Mouse (Mus musculus): ENCODE measurements at regions not wholly inside any gene's neighbourhood (a gene's known extent, or its start where the extent isn't known, plus 50 kb on each side); places are given as distances from the start of the nearest gene placed in this dataset.

DNA sequence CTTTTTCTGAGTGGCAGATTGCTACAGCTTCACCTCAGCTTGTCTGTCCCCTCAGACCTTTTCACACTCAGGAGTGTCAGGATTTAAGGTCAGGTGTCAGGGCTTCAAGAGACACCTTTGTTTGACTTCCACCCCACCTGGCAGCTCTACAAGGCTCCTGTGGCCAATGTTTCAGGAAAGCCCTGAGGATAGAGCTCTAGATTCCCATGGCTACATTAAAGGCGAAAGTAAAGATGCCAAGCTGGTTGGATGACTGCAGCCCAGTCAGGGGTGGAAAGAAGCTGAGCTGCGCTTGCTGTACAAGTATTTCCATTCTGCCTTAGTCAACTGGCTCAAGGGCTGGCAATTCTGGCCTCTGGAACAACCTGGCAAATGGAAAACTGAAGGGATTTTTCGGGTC, 198.2 kb downstream of the Snx19 start:
- WGBS: 71% methylated on average over 3 of the region's 3 CpGs
- no peak overlapping the region for H3K27ac ChIP-seq
- no peak for ATAC-seq (replicated peaks; ENCODE audit: low FRiP score, low read depth)

DNA sequence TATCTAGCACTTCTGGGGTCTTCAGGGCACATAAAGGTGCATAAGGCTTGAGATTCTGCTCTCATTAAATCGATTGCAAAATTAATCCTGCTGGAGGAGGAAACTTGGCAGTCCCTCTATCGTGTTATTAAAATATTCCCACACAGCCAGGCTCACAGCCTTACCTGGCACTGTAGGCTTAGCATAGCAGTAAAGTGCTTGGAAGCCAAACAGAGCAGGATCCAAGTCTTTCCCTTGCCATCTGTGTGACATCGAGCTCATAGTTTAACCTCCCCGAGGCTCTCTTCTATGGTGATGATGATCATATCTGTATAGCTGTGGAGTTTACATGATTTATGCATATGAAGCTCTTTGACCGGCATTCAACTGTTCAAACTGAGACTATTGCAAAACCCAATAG, 197.6 kb downstream of the Snx19 start:
- no peak for TF ChIP-seq CTCF (IDR thresholded peaks at IDR 0.05; ENCODE audit: low read depth)
- WGBS: 79% methylated on average over 5 of the region's 5 CpGs
- Histone ChIP-seq H3K36me3 (ENCODE audit: insufficient read depth, low read length) (no peaks in the 10 kb centered on the region), H3K4me2 (ENCODE audit: low read length) (no peak overlapping the region), H3K27ac (no peak overlapping the region), H3K27me3 (ENCODE audit: insufficient read depth, low read length) (no peaks in the 10 kb centered on the region), H3K4me1 (replicated peaks; ENCODE audit: insufficient read depth, low read length) (no peaks in the 10 kb centered on the region), H3K9me3 (replicated peaks; ENCODE audit: low read length) (no peaks in the 10 kb centered on the region), H3K4me3 (replicated peaks; ENCODE audit: low read depth, low read length) (no peak overlapping the region), H3K9ac (ENCODE audit: low read depth, low read length) (no peak overlapping the region)
- DNase-seq (ENCODE audit: low spot score) (no peak), ATAC-seq (replicated peaks; ENCODE audit: low FRiP score, low read depth) (no peak)

More for the DNA sequence above, 198.2 kb downstream of the Snx19 start:
- Histone ChIP-seq H3K4me3 (replicated peaks; ENCODE audit: low read depth, low read length) (no peak overlapping the region), H3K9me3 (replicated peaks; ENCODE audit: low read length) (no peaks in the 10 kb centered on the region), H3K9ac (ENCODE audit: low read depth, low read length) (no peak overlapping the region), H3K4me2 (ENCODE audit: low read length) (no peak overlapping the region), H3K36me3 (ENCODE audit: insufficient read depth, low read length) (no peaks in the 10 kb centered on the region), H3K4me1 (replicated peaks; ENCODE audit: insufficient read depth, low read length) (no peaks in the 10 kb centered on the region), H3K27me3 (ENCODE audit: insufficient read depth, low read length) (no peaks in the 10 kb centered on the region)
- DNase-seq (ENCODE audit: low spot score): no peak
- TF ChIP-seq CTCF (IDR thresholded peaks at IDR 0.05; ENCODE audit: low read depth): no peak

DNA sequence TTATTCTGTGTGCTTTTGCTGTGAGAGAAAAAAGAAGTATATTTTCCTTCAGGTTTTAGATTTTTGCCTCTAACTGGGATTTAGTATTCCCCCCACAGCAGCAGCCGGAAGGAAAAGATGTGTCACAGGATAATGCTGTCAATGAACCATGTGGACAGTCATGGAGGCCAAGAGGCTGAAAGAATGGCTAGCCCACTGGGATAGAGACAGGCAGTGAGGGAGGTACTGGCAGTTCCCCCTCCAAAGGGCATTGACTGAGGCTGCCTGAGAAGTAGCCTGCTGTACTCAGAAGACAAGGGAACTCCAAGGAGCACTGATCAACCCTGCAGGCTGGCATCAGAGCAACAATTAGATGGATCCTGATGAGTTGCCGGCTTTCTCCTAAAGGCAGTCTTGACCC, 192.4 kb downstream of the Snx19 start:
- no peaks in the 10 kb centered on the region for H3K9me3 ChIP-seq (replicated peaks; ENCODE audit: low read length)
- no peak for TF ChIP-seq CTCF (IDR thresholded peaks at IDR 0.05; ENCODE audit: low read depth)
- 85% methylated on average over 2 of the region's 2 CpGs for WGBS
- no peak overlapping the region for H3K4me3 ChIP-seq (replicated peaks; ENCODE audit: low read depth, low read length)
- no peak overlapping the region for H3K27ac ChIP-seq
- DNase-seq (ENCODE audit: low spot score): no peak
- H3K9ac ChIP-seq (ENCODE audit: low read depth, low read length): no peak overlapping the region
- H3K4me1 ChIP-seq (replicated peaks; ENCODE audit: insufficient read depth, low read length): no peaks in the 10 kb centered on the region
- H3K4me2 ChIP-seq (ENCODE audit: low read length): no peak overlapping the region
- no peaks in the 10 kb centered on the region for H3K27me3 ChIP-seq (ENCODE audit: insufficient read depth, low read length)
- ATAC-seq (replicated peaks; ENCODE audit: low FRiP score, low read depth): no peak
- no peaks in the 10 kb centered on the region for H3K36me3 ChIP-seq (ENCODE audit: insufficient read depth, low read length)

DNA sequence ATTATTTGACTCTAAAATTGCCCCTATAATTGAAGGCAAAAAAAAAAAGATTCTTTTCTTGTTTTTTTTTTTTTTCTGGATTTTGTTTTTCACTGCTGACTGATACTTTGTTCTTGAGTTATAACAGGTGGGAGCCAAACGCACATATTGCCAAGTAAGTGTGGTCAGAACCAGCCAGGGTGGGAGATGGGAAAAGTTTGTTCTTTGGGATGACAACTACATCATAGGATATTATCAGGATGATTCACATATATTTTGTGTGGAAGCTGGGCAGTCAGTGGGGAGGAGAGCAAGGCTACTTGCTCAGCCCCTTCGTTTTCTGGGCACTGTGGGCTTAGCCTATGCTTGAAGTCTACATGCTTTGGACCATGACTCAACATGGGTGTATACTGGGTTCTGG, 191.3 kb downstream of the Snx19 start:
- no peaks in the 10 kb centered on the region for H3K36me3 ChIP-seq (ENCODE audit: insufficient read depth, low read length)
- H3K27ac ChIP-seq: no peak overlapping the region
- 75% methylated on average over 2 of the region's 2 CpGs for WGBS
- H3K4me3 ChIP-seq (replicated peaks; ENCODE audit: low read depth, low read length): no peak overlapping the region
- H3K4me1 ChIP-seq (replicated peaks; ENCODE audit: insufficient read depth, low read length): no peaks in the 10 kb centered on the region
- no peaks in the 10 kb centered on the region for H3K27me3 ChIP-seq (ENCODE audit: insufficient read depth, low read length)
- no peak for DNase-seq (ENCODE audit: low spot score)
- TF ChIP-seq CTCF (IDR thresholded peaks at IDR 0.05; ENCODE audit: low read depth): no peak
- H3K9ac ChIP-seq (ENCODE audit: low read depth, low read length): no peak overlapping the region
- no peak overlapping the region for H3K4me2 ChIP-seq (ENCODE audit: low read length)
- ATAC-seq (replicated peaks; ENCODE audit: low FRiP score, low read depth): no peak
- no peaks in the 10 kb centered on the region for H3K9me3 ChIP-seq (replicated peaks; ENCODE audit: low read length)

DNA sequence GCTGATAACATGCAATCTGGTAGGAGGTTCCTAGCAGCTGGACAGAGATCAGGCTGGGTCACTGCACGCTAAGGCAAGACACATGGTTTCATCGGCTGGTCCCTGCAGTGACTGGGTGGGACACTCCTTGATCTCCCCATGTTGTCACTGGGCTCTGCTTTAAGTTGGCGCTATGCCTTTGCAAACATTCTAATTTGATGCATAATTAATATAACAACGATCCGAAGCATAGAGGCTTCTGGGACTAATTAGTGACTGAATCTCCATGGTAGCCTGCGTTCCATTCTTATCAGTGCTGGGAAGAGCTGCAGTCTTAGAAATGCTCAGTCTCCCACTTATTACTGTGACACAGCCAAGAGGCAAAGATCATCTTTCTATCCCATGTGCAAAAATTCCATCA, 186.8 kb downstream of the Snx19 start:
- 54% methylated on average over 6 of the region's 6 CpGs for WGBS
- no peaks in the 10 kb centered on the region for H3K4me1 ChIP-seq (replicated peaks; ENCODE audit: insufficient read depth, low read length)
- no peaks in the 10 kb centered on the region for H3K36me3 ChIP-seq (ENCODE audit: insufficient read depth, low read length)
- no peak overlapping the region for H3K4me3 ChIP-seq (replicated peaks; ENCODE audit: low read depth, low read length)
- H3K4me2 ChIP-seq (ENCODE audit: low read length): no peak overlapping the region
- no peaks in the 10 kb centered on the region for H3K9me3 ChIP-seq (replicated peaks; ENCODE audit: low read length)
- no peak for TF ChIP-seq CTCF (IDR thresholded peaks at IDR 0.05; ENCODE audit: low read depth)
- no peak for ATAC-seq (replicated peaks; ENCODE audit: low FRiP score, low read depth)
- peak; percentile 65 for DNase-seq (ENCODE audit: low spot score)
- no peaks in the 10 kb centered on the region for H3K27me3 ChIP-seq (ENCODE audit: insufficient read depth, low read length)
- no peak overlapping the region for H3K9ac ChIP-seq (ENCODE audit: low read depth, low read length)
- no peak overlapping the region for H3K27ac ChIP-seq

DNA sequence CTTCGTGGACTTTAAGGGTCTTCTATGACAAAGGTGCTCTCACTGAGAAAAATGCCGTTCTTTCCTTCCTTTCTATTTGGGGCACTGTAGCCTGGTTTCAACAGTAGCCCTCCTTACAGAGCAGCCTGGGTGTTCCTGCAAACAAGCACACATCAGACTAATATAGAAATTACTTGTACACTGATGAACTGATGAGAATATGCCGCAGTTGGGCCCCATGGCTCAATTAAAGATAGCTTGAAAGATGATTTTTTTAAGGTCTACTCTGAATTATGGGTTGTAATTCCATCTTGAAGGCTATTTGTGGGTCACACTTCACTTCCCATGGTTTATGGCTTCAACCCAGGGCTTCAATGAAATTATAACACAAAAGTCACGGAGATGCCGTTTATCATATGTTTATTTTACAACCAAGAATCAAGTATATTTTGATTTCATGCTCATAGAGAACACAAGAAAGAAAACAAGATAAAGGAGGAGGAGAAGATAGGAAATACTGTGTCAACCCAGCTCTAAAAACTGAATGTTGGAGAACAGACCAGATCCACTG, 186.2 kb downstream of the Snx19 start:
- H3K27ac ChIP-seq: peak overlapping the region; percentile 51; the same call in 1 of the 2 replicates
- H3K4me1 ChIP-seq (replicated peaks; ENCODE audit: insufficient read depth, low read length): no peaks in the 10 kb centered on the region
- WGBS: 66% methylated on average over 5 of the region's 5 CpGs
- DNase-seq (ENCODE audit: low spot score): peak; percentile 53
- H3K27me3 ChIP-seq (ENCODE audit: insufficient read depth, low read length): no peaks in the 10 kb centered on the region
- TF ChIP-seq CTCF (IDR thresholded peaks at IDR 0.05; ENCODE audit: low read depth): no peak
- no peak for ATAC-seq (replicated peaks; ENCODE audit: low FRiP score, low read depth)
- no peaks in the 10 kb centered on the region for H3K36me3 ChIP-seq (ENCODE audit: insufficient read depth, low read length)
- H3K4me3 ChIP-seq (replicated peaks; ENCODE audit: low read depth, low read length): no peak overlapping the region
- H3K9me3 ChIP-seq (replicated peaks; ENCODE audit: low read length): no peaks in the 10 kb centered on the region
- H3K4me2 ChIP-seq (ENCODE audit: low read length): no peak overlapping the region
- H3K9ac ChIP-seq (ENCODE audit: low read depth, low read length): no peak overlapping the region

DNA sequence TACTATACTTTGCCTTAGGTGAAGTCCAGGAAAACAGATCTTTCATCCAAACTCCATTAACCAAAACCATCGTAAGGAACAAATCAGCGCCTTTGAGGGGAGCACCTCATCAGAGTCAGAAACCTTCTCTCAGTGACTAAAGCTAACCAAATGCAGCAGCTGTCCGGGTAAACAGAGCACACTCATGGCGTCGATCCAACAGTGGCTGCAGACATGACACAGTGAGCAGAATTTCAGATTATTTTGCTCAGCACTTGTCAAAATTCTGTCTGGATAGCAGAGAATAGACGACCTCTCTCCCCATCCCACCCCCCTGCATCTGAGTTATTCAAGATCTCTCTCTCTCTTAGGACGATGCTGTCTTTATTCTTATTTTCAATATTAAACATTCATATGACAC, 183.4 kb downstream of the Snx19 start:
- Histone ChIP-seq H3K27ac (no peak overlapping the region), H3K4me1 (replicated peaks; ENCODE audit: insufficient read depth, low read length) (no peaks in the 10 kb centered on the region), H3K27me3 (ENCODE audit: insufficient read depth, low read length) (no peaks in the 10 kb centered on the region), H3K9me3 (replicated peaks; ENCODE audit: low read length) (no peaks in the 10 kb centered on the region), H3K4me2 (ENCODE audit: low read length) (no peak overlapping the region), H3K4me3 (replicated peaks; ENCODE audit: low read depth, low read length) (no peak overlapping the region), H3K9ac (ENCODE audit: low read depth, low read length) (no peak overlapping the region), H3K36me3 (ENCODE audit: insufficient read depth, low read length) (no peaks in the 10 kb centered on the region)
- 76% methylated on average over 7 of the region's 7 CpGs for WGBS
- DNase-seq (ENCODE audit: low spot score) (no peak), ATAC-seq (replicated peaks; ENCODE audit: low FRiP score, low read depth) (no peak)
- TF ChIP-seq CTCF (IDR thresholded peaks at IDR 0.05; ENCODE audit: low read depth): no peak
